Mouse (Mus musculus) cerebellum, adult 2 months (tissue): ENCODE measurements around the gene Arpin. TPM values are rescaled to one million over a fixed set of nuclear protein-coding genes. Genes with fewer than 3 reads are reported as not detected.

Experiments used
- DNase-seq, 2 experiments: peaks; one replicate each; pipeline ENCODE4 v3.0.0; 2021
- H3K27ac ChIP-seq: fragments of 200-500 bp; 2 replicates; pipeline ENCODE4 v1.5.1; 2012; ENCODE audit warnings: low read length, control low read depth, inconsistent platforms; ENCODE audit not compliant: insufficient read depth
- H3K27me3 ChIP-seq: fragments of 200-500 bp; 2 replicates; pipeline ENCODE4 v1.6.1; 2012; ENCODE audit warnings: inconsistent platforms, mild to moderate bottlenecking, low read length, moderate library complexity; ENCODE audit not compliant: control insufficient read depth, insufficient read depth
- H3K4me1 ChIP-seq: fragments of 200-500 bp; 2 replicates; pipeline ENCODE4 v1.6.1; 2011; ENCODE audit warnings: low read length; ENCODE audit not compliant: control insufficient read depth, insufficient read depth
- H3K4me3 ChIP-seq: fragments of 200-500 bp; replicated peaks from 2 replicates; pipeline ENCODE3; 2011; ENCODE audit warnings: mild to moderate bottlenecking, low read depth, low read length, control low read depth; ENCODE audit not compliant: insufficient read depth
- CTCF ChIP-seq: fragments of 200-500 bp; IDR thresholded peaks from 2 replicates; pipeline ENCODE4 v1.5.1; 2011; ENCODE audit warnings: low read depth, mild to moderate bottlenecking, control low read depth, low read length, moderate library complexity, borderline replicate concordance; ENCODE audit not compliant: insufficient read depth
- POLR2A ChIP-seq: fragments of 200-500 bp; IDR thresholded peaks from 2 replicates; pipeline ENCODE4 v1.6.1; 2011; ENCODE audit warnings: low read length, control low read depth, borderline replicate concordance; ENCODE audit not compliant: insufficient read depth
- WGBS: fragments of 180-500 bp; shearing (Covaris S2); methylation state at CpG from one replicate; pipeline ENCODE4 v1.1.7; 2018; 5-methylcytosine and 5-hydroxymethylcytosine counted together
- polyA plus RNA-seq: library from polyadenylated mRNA; depleted of rRNA; stranded (reverse); fragments of >200 nt; gene quantifications from 2 replicates; pipeline ENCODE4 v1.2.3, GENCODE M21; 2012; rRNA removed

Arpin gene
- polyA plus RNA-seq, 1 experiment = 22.8 TPM

- 79% methylated on average over 15 of the region's 15 CpGs for WGBS
- TF ChIP-seq CTCF (no peak), POLR2A (no peak)
- H3K27me3 ChIP-seq = no peaks in the 10 kb centered on the region
- H3K27ac ChIP-seq = no peak overlapping the region
- H3K4me3 ChIP-seq = no peak overlapping the region
- H3K4me1 ChIP-seq = peaks cover 3% of the 10 kb centered on the region; the same call in 1 of the 2 replicates
- DNase-seq = no peak
Measured at GRCm38 (mm10) chr7:79890436-79891221, 44.5 kb downstream of the Arpin start.

- Histone ChIP-seq H3K4me1 (peaks cover 3% of the 10 kb centered on the region; the same call in 1 of the 2 replicates), H3K27me3 (no peaks in the 10 kb centered on the region), H3K4me3 (no peak overlapping the region), H3K27ac (no peak overlapping the region)
- TF ChIP-seq CTCF (no peak), POLR2A (no peak)
- WGBS = 96% methylated on average over 9 of the region's 9 CpGs
- DNase-seq = no peak
Measured at GRCm38 (mm10) chr7:79888603-79889002, 46.6 kb downstream of the Arpin start.

- Histone ChIP-seq H3K4me3 (no peak overlapping the region), H3K4me1 (peaks cover 3% of the 10 kb centered on the region; the same call in 1 of the 2 replicates), H3K27me3 (no peaks in the 10 kb centered on the region), H3K27ac (no peak overlapping the region)
- TF ChIP-seq POLR2A = no peak
- no peak for TF ChIP-seq CTCF
- DNase-seq = no peak
- WGBS = 93% methylated on average over 7 of the region's 7 CpGs
Measured at GRCm38 (mm10) chr7:79883613-79884334, 51.4 kb downstream of the Arpin start.

GRCm38 (mm10) chr7:79881901-79882300 is 53.3 kb downstream of the Arpin start:
- no peak for DNase-seq
- TF ChIP-seq CTCF (no peak), POLR2A (no peak)
- no peak overlapping the region for H3K27ac ChIP-seq
- no peaks in the 10 kb centered on the region for H3K27me3 ChIP-seq
- no peak overlapping the region for H3K4me3 ChIP-seq
- WGBS = 94% methylated on average over 6 of the region's 6 CpGs
- no peaks in the 10 kb centered on the region for H3K4me1 ChIP-seq

GRCm38 (mm10) chr7:79880998-79881397 is 54.2 kb downstream of the Arpin start:
- H3K4me3 ChIP-seq = no peak overlapping the region
- TF ChIP-seq CTCF = no peak
- no peaks in the 10 kb centered on the region for H3K27me3 ChIP-seq
- no peak overlapping the region for H3K27ac ChIP-seq
- H3K4me1 ChIP-seq = no peaks in the 10 kb centered on the region
- 39% methylated on average over 3 of the region's 3 CpGs for WGBS
- no peak for DNase-seq

GRCm38 (mm10) chr7:79880033-79880432 is 55.1 kb downstream of the Arpin start:
- Histone ChIP-seq H3K27me3 (no peaks in the 10 kb centered on the region), H3K4me3 (no peak overlapping the region), H3K4me1 (no peaks in the 10 kb centered on the region), H3K27ac (no peak overlapping the region)
- DNase-seq = no peak
- 84% methylated on average over 6 of the region's 6 CpGs for WGBS
- TF ChIP-seq CTCF (no peak), POLR2A (no peak)

GRCm38 (mm10) chr7:79878455-79879025 is 56.6 kb downstream of the Arpin start:
- H3K27ac ChIP-seq = no peak overlapping the region
- DNase-seq = no peak
- no peaks in the 10 kb centered on the region for H3K27me3 ChIP-seq
- no peak overlapping the region for H3K4me3 ChIP-seq
- no peaks in the 10 kb centered on the region for H3K4me1 ChIP-seq
- TF ChIP-seq POLR2A (no peak), CTCF (no peak)
- WGBS = 76% methylated on average over 2 of the region's 2 CpGs

Other genes with a start within 250 kb of the Arpin start
- 1.4 TPM in 2 replicates for gene Kif7, start 219.6 kb downstream of the Arpin start, polyA plus RNA-seq
- gene Plin1, start 202.5 kb downstream of the Arpin start, polyA plus RNA-seq = 0.10 and 0.36 TPM in 2 replicates
- gene Pex11a, start 192.2 kb downstream of the Arpin start, polyA plus RNA-seq = 9.1 and 10.5 TPM in 2 replicates
- 0.23 and 0.27 TPM in 2 replicates for gene Wdr93, start 192.2 kb downstream of the Arpin start, polyA plus RNA-seq
- gene Mesp1, start 141.6 kb downstream of the Arpin start, polyA plus RNA-seq = not detected in 2 replicates
- 0.15 and 0.17 TPM in 2 replicates for gene Mesp2, start 124.6 kb downstream of the Arpin start, polyA plus RNA-seq
- 3.0 and 3.3 TPM in 2 replicates for gene Anpep, start 74.3 kb downstream of the Arpin start, polyA plus RNA-seq
- gene Ap3s2, start 14.7 kb downstream of the Arpin start, polyA plus RNA-seq = 45.7 and 46.6 TPM in 2 replicates
- 10.9 and 11.0 TPM in 2 replicates for gene Zfp710, start 89.5 kb upstream of the Arpin start, polyA plus RNA-seq
- 77.9 and 84.0 TPM in 2 replicates for gene Idh2, start 180.0 kb upstream of the Arpin start, polyA plus RNA-seq